Mouse (Mus musculus) C2C12 (cell line): ENCODE results near the gene Gm20388. TPM values are rescaled to one million over a fixed set of nuclear protein-coding genes. Genes with fewer than 3 reads are reported as not detected.
"Not testable (repeated sequence)": the region's sequence is repeated elsewhere in the genome, so short reads cannot be mapped to it uniquely, and the experiment has no call there.

Source experiments
- H3K27me3 ChIP-seq: one replicate; pipeline ENCODE4 v1.6.1; 2011; ENCODE audit not compliant: control insufficient read depth, insufficient read depth, insufficient read length
- H3K36me3 ChIP-seq: one replicate; pipeline ENCODE4 v1.6.1; 2011; ENCODE audit not compliant: control insufficient read depth, insufficient read depth
- H3K4me3 ChIP-seq: one replicate; pipeline ENCODE4 v1.5.1; 2011; ENCODE audit warnings: mild to moderate bottlenecking, control low read depth; ENCODE audit not compliant: poor library complexity, insufficient read depth, severe bottlenecking
- H3K79me2 ChIP-seq: one replicate; pipeline ENCODE4 v1.6.1; 2011; ENCODE audit not compliant: control insufficient read depth, insufficient read depth
- H3K79me3 ChIP-seq: one replicate; pipeline ENCODE4 v1.6.1; 2011; ENCODE audit warnings: low read depth, control low read depth
- H3ac ChIP-seq: one replicate; pipeline ENCODE3; 2011; ENCODE audit warnings: low read depth; ENCODE audit not compliant: control insufficient read depth, insufficient read length
- CEBPB ChIP-seq: IDR thresholded peaks from one replicate; pipeline ENCODE4 v1.6.1; 2011; ENCODE audit warnings: low read depth, mild to moderate bottlenecking, control low read depth, moderate library complexity
- CTCF ChIP-seq: IDR thresholded peaks from one replicate; pipeline ENCODE4 v1.5.1; 2011; ENCODE audit not compliant: control insufficient read depth, insufficient read depth, insufficient read length
- FOSL1 ChIP-seq: IDR thresholded peaks from one replicate; pipeline ENCODE4 v1.8.0; 2011; ENCODE audit warnings: mild to moderate bottlenecking, low read length; ENCODE audit not compliant: poor library complexity, insufficient read depth, severe bottlenecking
- MAX ChIP-seq: IDR thresholded peaks from one replicate; pipeline ENCODE4 v1.6.1; 2011; ENCODE audit warnings: mild to moderate bottlenecking, control low read depth
- MYOD1 ChIP-seq: IDR thresholded peaks from one replicate; pipeline ENCODE4 v1.6.1; 2011; ENCODE audit warnings: low read depth; ENCODE audit not compliant: control insufficient read depth, insufficient read length
- MYOG ChIP-seq: IDR thresholded peaks from one replicate; pipeline ENCODE4 v1.6.1; 2011; ENCODE audit not compliant: control insufficient read depth, insufficient read length; ENCODE audit errors: extremely low read depth
- USF1 ChIP-seq: IDR thresholded peaks from one replicate; pipeline ENCODE4 v1.6.1; 2011; ENCODE audit warnings: low read depth, mild to moderate bottlenecking, control low read depth, moderate library complexity
- polyA plus RNA-seq: library from polyadenylated mRNA; unstranded; fragments of >200 nt; fragmentation: generic; extraction: Trizol; gene quantifications from one replicate; pipeline ENCODE4 v1.2.1, GENCODE M21; 2012; ENCODE audit warnings: missing spikeins

Gm20388 gene
- polyA plus RNA-seq, 1 experiment, result 15.0 TPM

GRCm38 (mm10) chr8:123807024-123807431 lies 3896.4 kb downstream of the Gm20388 start:
- no peaks in the 10 kb centered on the region for H3K36me3 ChIP-seq
- H3K79me3 ChIP-seq, result no peaks in the 10 kb centered on the region
- TF ChIP-seq MAX, result no peak
- no peak for TF ChIP-seq USF1
- TF ChIP-seq CTCF, result no peak
- TF ChIP-seq CEBPB, result no peak
- TF ChIP-seq MYOG, result no peak
- no peak for TF ChIP-seq FOSL1
- TF ChIP-seq MYOD1, result no peak
- no peak overlapping the region for H3ac ChIP-seq
- no peak overlapping the region for H3K4me3 ChIP-seq
- H3K27me3 ChIP-seq, result no peaks in the 10 kb centered on the region
- H3K79me2 ChIP-seq, result peaks cover 44% of the 10 kb centered on the region

- H3K27me3 ChIP-seq, result no peaks in the 10 kb centered on the region
- no peaks in the 10 kb centered on the region for H3K79me3 ChIP-seq
- peaks cover 46% of the 10 kb centered on the region for H3K79me2 ChIP-seq
- H3ac ChIP-seq, result no peak overlapping the region
- no peak overlapping the region for H3K4me3 ChIP-seq
- H3K36me3 ChIP-seq, result no peaks in the 10 kb centered on the region
- TF ChIP-seq MYOD1 (no peak), USF1 (no peak), MYOG (no peak), CEBPB (no peak), MAX (no peak), CTCF (no peak), FOSL1 (no peak)
Observed at GRCm38 (mm10) chr8:123807852-123808573, 3897.4 kb downstream of the Gm20388 start.

GRCm38 (mm10) chr8:123808671-123809070 lies 3898.0 kb downstream of the Gm20388 start:
- TF ChIP-seq CTCF (no peak), MAX (no peak), USF1 (no peak), MYOG (no peak), FOSL1 (no peak), MYOD1 (no peak), CEBPB (no peak)
- H3K79me2 ChIP-seq, result peaks cover 52% of the 10 kb centered on the region
- H3K27me3 ChIP-seq, result no peaks in the 10 kb centered on the region
- H3K36me3 ChIP-seq, result no peaks in the 10 kb centered on the region
- no peak overlapping the region for H3ac ChIP-seq
- no peak overlapping the region for H3K4me3 ChIP-seq
- H3K79me3 ChIP-seq, result no peaks in the 10 kb centered on the region

GRCm38 (mm10) chr8:123809342-123809741 lies 3898.7 kb downstream of the Gm20388 start:
- not testable (repeated sequence) for H3ac ChIP-seq, H3K27me3 ChIP-seq, H3K4me3 ChIP-seq, H3K79me3 ChIP-seq, H3K36me3 ChIP-seq
- H3K79me2 ChIP-seq, result peaks cover 58% of the 10 kb centered on the region

- H3K4me3 ChIP-seq, result no peak overlapping the region
- H3K36me3 ChIP-seq, result no peaks in the 10 kb centered on the region
- H3K79me2 ChIP-seq, result peaks cover 44% of the 10 kb centered on the region
- H3ac ChIP-seq, result no peak overlapping the region
- no peaks in the 10 kb centered on the region for H3K79me3 ChIP-seq
- no peaks in the 10 kb centered on the region for H3K27me3 ChIP-seq
- no peak for TF ChIP-seq CTCF
- no peak for TF ChIP-seq FOSL1
- TF ChIP-seq MYOD1, result no peak
Observed at GRCm38 (mm10) chr8:123812227-123812626, 3901.6 kb downstream of the Gm20388 start.

- H3K4me3 ChIP-seq, result no peak overlapping the region
- H3ac ChIP-seq, result no peak overlapping the region
- no peaks in the 10 kb centered on the region for H3K36me3 ChIP-seq
- peaks cover 34% of the 10 kb centered on the region for H3K79me2 ChIP-seq
- no peaks in the 10 kb centered on the region for H3K27me3 ChIP-seq
- TF ChIP-seq USF1, result peak; percentile 8
- no peak for TF ChIP-seq FOSL1
- no peak for TF ChIP-seq MYOG
- H3K79me3 ChIP-seq, result peaks cover 3% of the 10 kb centered on the region
Observed at GRCm38 (mm10) chr8:123813173-123813891, 3902.7 kb downstream of the Gm20388 start.
